Mouse (Mus musculus): ENCODE measurements at regions not wholly inside any gene's neighbourhood (a gene's known extent, or its start where the extent isn't known, plus 50 kb on each side); places are given as distances from the start of the nearest gene placed in this dataset.

GRCm38 (mm10) chr5:116879761-116880160 lies 236.2 kb downstream of the Suds3 start:
- Histone ChIP-seq H3K4me3 (ENCODE audit: control insufficient read depth in 1 of 2, insufficient read depth in 1 of 2, low read depth in 1 of 2, low read length in 2 of 2) (no peak overlapping the region), H3K36me3 (ENCODE audit: control insufficient read depth, insufficient read depth, low read length) (no peaks in the 10 kb centered on the region), H3K4me1 (ENCODE audit: control insufficient read depth in 2 of 2, insufficient read depth in 2 of 2, low read length in 2 of 2) (no peaks in the 10 kb centered on the region), H3K27ac (replicated peaks in 1 of 2; ENCODE audit: control insufficient read depth in 1 of 2, insufficient read depth in 1 of 2, low read depth in 2 of 2, low read length in 2 of 2) (no peak overlapping the region), H3K9me3 (ENCODE audit: control insufficient read depth, low read length) (0 out of 2 replicates have a peak, but pooled peaks cover 14% of the 10 kb centered on the region), H3K27me3 (ENCODE audit: control insufficient read depth, insufficient read depth, low read length) (no peaks in the 10 kb centered on the region), H3K4me2 (ENCODE audit: low read length) (no peak overlapping the region), H3K9ac (ENCODE audit: low read length) (no peak overlapping the region)
- 56% methylated on average over 2 of the region's 2 CpGs for WGBS
- no peak for ATAC-seq (ENCODE audit: insufficient number of reproducible peaks, insufficient read depth, low FRiP score, low read depth)

GRCm38 (mm10) chr5:116874941-116875340 lies 241.0 kb downstream of the Suds3 start:
- 57% methylated on average over 2 of the region's 2 CpGs for WGBS
- ATAC-seq (ENCODE audit: insufficient number of reproducible peaks, insufficient read depth, low FRiP score, low read depth) = no peak
- Histone ChIP-seq H3K4me2 (ENCODE audit: low read length) (no peak overlapping the region), H3K36me3 (ENCODE audit: control insufficient read depth, insufficient read depth, low read length) (no peaks in the 10 kb centered on the region), H3K27me3 (ENCODE audit: control insufficient read depth, insufficient read depth, low read length) (no peaks in the 10 kb centered on the region), H3K9me3 (ENCODE audit: control insufficient read depth, low read length) (0 out of 2 replicates have a peak, but pooled peaks cover 12% of the 10 kb centered on the region), H3K27ac (replicated peaks in 1 of 2; ENCODE audit: control insufficient read depth in 1 of 2, insufficient read depth in 1 of 2, low read depth in 2 of 2, low read length in 2 of 2) (no peak overlapping the region), H3K4me1 (ENCODE audit: control insufficient read depth in 2 of 2, insufficient read depth in 2 of 2, low read length in 2 of 2) (no peaks in the 10 kb centered on the region), H3K4me3 (ENCODE audit: control insufficient read depth in 1 of 2, insufficient read depth in 1 of 2, low read depth in 1 of 2, low read length in 2 of 2) (no peak overlapping the region), H3K9ac (ENCODE audit: low read length) (no peak overlapping the region)

GRCm38 (mm10) chr5:116868115-116868514 lies 247.8 kb downstream of the Suds3 start:
- WGBS = 79% methylated on average over 5 of the region's 5 CpGs
- H3K4me1 ChIP-seq (ENCODE audit: control insufficient read depth in 2 of 2, insufficient read depth in 2 of 2, low read length in 2 of 2) = no peaks in the 10 kb centered on the region

GRCm38 (mm10) chr5:116864275-116864674 lies 251.6 kb downstream of the Suds3 start:
- H3K36me3 ChIP-seq (ENCODE audit: control insufficient read depth, insufficient read depth, low read length) = no peaks in the 10 kb centered on the region
- H3K27ac ChIP-seq (replicated peaks in 1 of 2; ENCODE audit: control insufficient read depth in 1 of 2, insufficient read depth in 1 of 2, low read depth in 2 of 2, low read length in 2 of 2) = no peak overlapping the region
- no peaks in the 10 kb centered on the region for H3K27me3 ChIP-seq (ENCODE audit: control insufficient read depth, insufficient read depth, low read length)
- no peak overlapping the region for H3K4me2 ChIP-seq (ENCODE audit: low read length)
- H3K9ac ChIP-seq (ENCODE audit: low read length) = no peak overlapping the region
- no peaks in the 10 kb centered on the region for H3K4me1 ChIP-seq (ENCODE audit: control insufficient read depth in 2 of 2, insufficient read depth in 2 of 2, low read length in 2 of 2)
- WGBS = 77% methylated on average over 11 of the region's 11 CpGs
- H3K9me3 ChIP-seq (ENCODE audit: control insufficient read depth, low read length) = peaks cover 18% of the 10 kb centered on the region; the same call in 1 of the 2 replicates
- ATAC-seq (ENCODE audit: insufficient number of reproducible peaks, insufficient read depth, low FRiP score, low read depth) = no peak
- H3K4me3 ChIP-seq (ENCODE audit: control insufficient read depth in 1 of 2, insufficient read depth in 1 of 2, low read depth in 1 of 2, low read length in 2 of 2) = no peak overlapping the region

More at GRCm38 (mm10) chr5:116868115-116868514, 247.8 kb downstream of the Suds3 start:
- no peak overlapping the region for H3K4me2 ChIP-seq (ENCODE audit: low read length)
- no peak for ATAC-seq (ENCODE audit: insufficient number of reproducible peaks, insufficient read depth, low FRiP score, low read depth)
- H3K4me3 ChIP-seq (ENCODE audit: control insufficient read depth in 1 of 2, insufficient read depth in 1 of 2, low read depth in 1 of 2, low read length in 2 of 2) = no peak overlapping the region
- no peaks in the 10 kb centered on the region for H3K36me3 ChIP-seq (ENCODE audit: control insufficient read depth, insufficient read depth, low read length)
- no peak overlapping the region for H3K9ac ChIP-seq (ENCODE audit: low read length)
- H3K27ac ChIP-seq (replicated peaks in 1 of 2; ENCODE audit: control insufficient read depth in 1 of 2, insufficient read depth in 1 of 2, low read depth in 2 of 2, low read length in 2 of 2) = no peak overlapping the region
- no peaks in the 10 kb centered on the region for H3K27me3 ChIP-seq (ENCODE audit: control insufficient read depth, insufficient read depth, low read length)
- H3K9me3 ChIP-seq (ENCODE audit: control insufficient read depth, low read length) = peaks cover 18% of the 10 kb centered on the region; the same call in 1 of the 2 replicates

GRCm38 (mm10) chr5:116852691-116853090 lies 261.1 kb upstream of the Srrm4 start:
- H3K4me3 ChIP-seq (ENCODE audit: control insufficient read depth in 1 of 2, insufficient read depth in 1 of 2, low read depth in 1 of 2, low read length in 2 of 2) = no peak overlapping the region
- no peaks in the 10 kb centered on the region for H3K36me3 ChIP-seq (ENCODE audit: control insufficient read depth, insufficient read depth, low read length)
- H3K9ac ChIP-seq (ENCODE audit: low read length) = no peak overlapping the region
- WGBS = 82% methylated on average over 7 of the region's 7 CpGs
- H3K4me1 ChIP-seq (ENCODE audit: control insufficient read depth in 2 of 2, insufficient read depth in 2 of 2, low read length in 2 of 2) = no peaks in the 10 kb centered on the region
- ATAC-seq (ENCODE audit: insufficient number of reproducible peaks, insufficient read depth, low FRiP score, low read depth) = no peak
- H3K27me3 ChIP-seq (ENCODE audit: control insufficient read depth, insufficient read depth, low read length) = no peaks in the 10 kb centered on the region
- no peak overlapping the region for H3K27ac ChIP-seq (replicated peaks in 1 of 2; ENCODE audit: control insufficient read depth in 1 of 2, insufficient read depth in 1 of 2, low read depth in 2 of 2, low read length in 2 of 2)
- no peak overlapping the region for H3K4me2 ChIP-seq (ENCODE audit: low read length)
- no peaks in the 10 kb centered on the region; the same call in 1 of the 2 replicates for H3K9me3 ChIP-seq (ENCODE audit: control insufficient read depth, low read length)

- Histone ChIP-seq H3K9ac (ENCODE audit: low read length) (no peak overlapping the region), H3K27ac (replicated peaks in 1 of 2; ENCODE audit: control insufficient read depth in 1 of 2, insufficient read depth in 1 of 2, low read depth in 2 of 2, low read length in 2 of 2) (no peak overlapping the region), H3K27me3 (ENCODE audit: control insufficient read depth, insufficient read depth, low read length) (no peaks in the 10 kb centered on the region), H3K4me1 (ENCODE audit: control insufficient read depth in 2 of 2, insufficient read depth in 2 of 2, low read length in 2 of 2) (no peaks in the 10 kb centered on the region), H3K9me3 (ENCODE audit: control insufficient read depth, low read length) (0 out of 2 replicates have a peak, but pooled peaks cover 4% of the 10 kb centered on the region), H3K36me3 (ENCODE audit: control insufficient read depth, insufficient read depth, low read length) (no peaks in the 10 kb centered on the region), H3K4me2 (ENCODE audit: low read length) (no peak overlapping the region), H3K4me3 (ENCODE audit: control insufficient read depth in 1 of 2, insufficient read depth in 1 of 2, low read depth in 1 of 2, low read length in 2 of 2) (no peak overlapping the region)
- no peak for ATAC-seq (ENCODE audit: insufficient number of reproducible peaks, insufficient read depth, low FRiP score, low read depth)
- 70% methylated on average over 3 of the region's 3 CpGs for WGBS
These were observed 240.3 kb upstream of the Srrm4 start for GRCm38 (mm10) chr5:116831874-116832273.

- 10% methylated on average over 11 of the region's 11 CpGs for WGBS
- ATAC-seq (ENCODE audit: insufficient number of reproducible peaks, insufficient read depth, low FRiP score, low read depth) = no peak
- H3K36me3 ChIP-seq (ENCODE audit: control insufficient read depth, insufficient read depth, low read length) = no peaks in the 10 kb centered on the region
- no peak overlapping the region for H3K27ac ChIP-seq (replicated peaks in 1 of 2; ENCODE audit: control insufficient read depth in 1 of 2, insufficient read depth in 1 of 2, low read depth in 2 of 2, low read length in 2 of 2)
- H3K9ac ChIP-seq (ENCODE audit: low read length) = no peak overlapping the region
- H3K27me3 ChIP-seq (ENCODE audit: control insufficient read depth, insufficient read depth, low read length) = no peaks in the 10 kb centered on the region
- 0 out of 2 replicates have a peak, but pooled peaks cover 4% of the 10 kb centered on the region for H3K9me3 ChIP-seq (ENCODE audit: control insufficient read depth, low read length)
- no peak overlapping the region for H3K4me2 ChIP-seq (ENCODE audit: low read length)
- H3K4me3 ChIP-seq (ENCODE audit: control insufficient read depth in 1 of 2, insufficient read depth in 1 of 2, low read depth in 1 of 2, low read length in 2 of 2) = no peak overlapping the region
- no peaks in the 10 kb centered on the region for H3K4me1 ChIP-seq (ENCODE audit: control insufficient read depth in 2 of 2, insufficient read depth in 2 of 2, low read length in 2 of 2)
These were observed 238.2 kb upstream of the Srrm4 start for GRCm38 (mm10) chr5:116829771-116830170.

GRCm38 (mm10) chr5:116823260-116823659 lies 231.6 kb upstream of the Srrm4 start:
- H3K4me3 ChIP-seq (ENCODE audit: control insufficient read depth in 1 of 2, insufficient read depth in 1 of 2, low read depth in 1 of 2, low read length in 2 of 2) = no peak overlapping the region
- H3K36me3 ChIP-seq (ENCODE audit: control insufficient read depth, insufficient read depth, low read length) = no peaks in the 10 kb centered on the region
- H3K27me3 ChIP-seq (ENCODE audit: control insufficient read depth, insufficient read depth, low read length) = no peaks in the 10 kb centered on the region
- no peak for ATAC-seq (ENCODE audit: insufficient number of reproducible peaks, insufficient read depth, low FRiP score, low read depth)
- 68% methylated on average over 3 of the region's 3 CpGs for WGBS
- H3K9me3 ChIP-seq (ENCODE audit: control insufficient read depth, low read length) = no peaks in the 10 kb centered on the region
- no peak overlapping the region for H3K4me2 ChIP-seq (ENCODE audit: low read length)
- no peak overlapping the region for H3K9ac ChIP-seq (ENCODE audit: low read length)
- H3K27ac ChIP-seq (replicated peaks in 1 of 2; ENCODE audit: control insufficient read depth in 1 of 2, insufficient read depth in 1 of 2, low read depth in 2 of 2, low read length in 2 of 2) = no peak overlapping the region
- H3K4me1 ChIP-seq (ENCODE audit: control insufficient read depth in 2 of 2, insufficient read depth in 2 of 2, low read length in 2 of 2) = no peaks in the 10 kb centered on the region
